Mouse (Mus musculus) heart, adult 2 months (tissue): ENCODE data around the gene Unc5a.

Source experiments
- CTCF ChIP-seq: fragments of 200-600 bp; IDR thresholded peaks from 2 replicates; pipeline ENCODE4 v1.8.1; 2022; ENCODE audit warnings: antibody characterized with exemption, mild to moderate bottlenecking, moderate library complexity
- EP300 ChIP-seq: fragments of 200-500 bp; IDR thresholded peaks from 2 replicates; pipeline ENCODE4 v1.6.1; 2011; ENCODE audit warnings: low read depth, low read length, control low read depth; ENCODE audit not compliant: insufficient read depth
- POLR2A ChIP-seq: fragments of 200-500 bp; IDR thresholded peaks from 2 replicates; pipeline ENCODE4 v1.6.1; 2011; ENCODE audit warnings: mild to moderate bottlenecking, low read depth, low read length, control low read depth; ENCODE audit not compliant: insufficient read depth

DNA sequence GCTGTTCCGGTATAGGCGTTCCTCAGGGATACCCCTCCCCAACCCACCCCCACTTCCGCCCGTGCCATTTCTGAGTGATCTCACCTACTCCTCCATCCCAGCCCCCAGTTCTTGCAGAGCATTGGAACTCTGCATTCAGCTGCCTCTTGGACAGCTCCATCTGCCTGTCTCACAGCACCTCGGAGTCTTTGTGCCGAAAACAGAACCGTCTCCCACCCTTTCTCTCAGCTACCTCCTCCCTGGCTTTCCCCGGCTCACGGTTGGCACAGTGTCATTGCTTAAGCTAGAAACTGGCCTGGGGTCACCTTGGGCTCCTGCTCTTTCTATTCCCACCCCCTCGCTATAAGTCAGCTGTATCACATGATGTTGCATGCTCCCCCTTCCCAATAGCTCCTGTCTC is 51.2 kb downstream of the Unc5a start:
- TF ChIP-seq CTCF (no peak), POLR2A (no peak), EP300 (no peak)
